ENCODE assay signal across 17 mouse cellular contexts in genomic region chr13:93070406-93070805, GRCm38 (mm10).
DNase-seq lines count a peak whose midpoint lies in the region; ATAC-seq and TF ChIP-seq lines count a peak whose summit lies in the region.
"Had no signal": no experiment of that assay in that cellular context is flagged by ENCODE, and none has a peak within 500 bp of the region (broad histone marks: within the 10 kb centered on the region; RNA-seq: fewer than 3 reads in every experiment).

No protein-coding gene starts in this region.

- H3K27me3 ChIP-seq in hindbrain, postnatal 0 days (ENCODE audit: insufficient read depth, low read length): no peaks in the 10 kb centered on the region
- H3K27me3 ChIP-seq: embryonic facial prominence, embryonic 12.5 days had no signal

- DNase-seq in cerebellum, postnatal 10 days: peak; percentile 49 to 55
- DNase-seq in cerebellum, adult 11-12 months: no peak
- DNase-seq in left cerebral cortex, postnatal 4 days: peak; percentile 44
- DNase-seq in left cerebral cortex, postnatal 10 days (ENCODE audit: extremely low spot score in 1 of 2, low spot score in 2 of 2): no peak
- DNase-seq in hindbrain, postnatal 0 days (ENCODE audit: low spot score): peak; percentile 17
- no peak for DNase-seq in MN1 (ENCODE audit: low spot score)
- DNase-seq in layer of hippocampus, adult 11-12 months (ENCODE audit: low spot score): no peak
- DNase-seq: adrenal gland, postnatal 36 days; cerebellum, adult 9-10 months; heart, adult 2 months; kidney, adult 8-10 months; kidney, postnatal 4 days; layer of hippocampus, postnatal 36 days; lung, embryonic 14.5 days; thymus, postnatal 4 days had no signal

- intact Hi-C loops in left cerebral cortex, postnatal 4 days (cut with DNase I): loop anchor here (10.0 kb wide), 1 partner anchor 86 kb away; no protein-coding TSS in a partner anchor
- intact Hi-C loops in left cerebral cortex, postnatal 10 days (cut with DNase I): no loop called here

- no peaks in the 10 kb centered on the region for H3K9me3 ChIP-seq in hindbrain, postnatal 0 days (ENCODE audit: low read length)
- H3K9me3 ChIP-seq: embryonic facial prominence, embryonic 12.5 days had no signal

- no peak for TF ChIP-seq CTCF in cortical plate, adult 2 months (IDR thresholded peaks at IDR 0.05; ENCODE audit: extremely low read depth, insufficient read depth, low read length)
- TF ChIP-seq CTCF in hindbrain, postnatal 0 days (IDR thresholded peaks at IDR 0.05; ENCODE audit: low read depth): no peak

- no peak overlapping the region for H3K4me2 ChIP-seq in hindbrain, postnatal 0 days (ENCODE audit: low read depth, low read length)
- H3K4me2 ChIP-seq: embryonic facial prominence, embryonic 12.5 days; lung, embryonic 14.5 days had no signal

- H3K4me3 ChIP-seq in cortical plate, adult 2 months (ENCODE audit: insufficient read depth, low read length): no peak overlapping the region
- no peak overlapping the region for H3K4me3 ChIP-seq in hindbrain, postnatal 0 days (ENCODE audit: low read length)
- H3K4me3 ChIP-seq: embryonic facial prominence, embryonic 12.5 days; heart, adult 2 months had no signal

- H3K9ac ChIP-seq in hindbrain, postnatal 0 days (replicated peaks; ENCODE audit: low read length): no peak overlapping the region
- H3K9ac ChIP-seq: embryonic facial prominence, embryonic 12.5 days; lung, embryonic 14.5 days had no signal

- TF ChIP-seq POLR2A in cortical plate, adult 2 months (IDR thresholded peaks at IDR 0.05; ENCODE audit: extremely low read depth, insufficient read depth, low read length): no peak

- WGBS in hindbrain, postnatal 0 days: 39% methylated on average over 8 of the region's 8 CpGs

- H3K27ac ChIP-seq in cortical plate, adult 2 months (ENCODE audit: insufficient read depth, low read length): 0 out of 2 replicates have a peak overlapping the region, but pooled peaks have one; percentile 9
- no peak overlapping the region for H3K27ac ChIP-seq in hindbrain, postnatal 0 days
- H3K27ac ChIP-seq: embryonic facial prominence, embryonic 12.5 days; heart, adult 2 months had no signal

- ATAC-seq in hindbrain, postnatal 0 days: no peak

- no peaks in the 10 kb centered on the region for H3K36me3 ChIP-seq in hindbrain, postnatal 0 days (ENCODE audit: insufficient read depth, low read length)
- H3K36me3 ChIP-seq: embryonic facial prominence, embryonic 12.5 days had no signal

- H3K4me1 ChIP-seq in cortical plate, adult 2 months (ENCODE audit: control insufficient read depth, insufficient read depth, low read length): peaks cover 2% of the 10 kb centered on the region; the same call in 1 of the 2 replicates
- peaks cover 10% of the 10 kb centered on the region; the same call in 1 of the 2 replicates for H3K4me1 ChIP-seq in hindbrain, postnatal 0 days (ENCODE audit: insufficient read depth, low read length)

Comparison
In these comparisons a context has a peak if more than half of its experiments do, and no peak if none do; other contexts are left out.
1. DNase-seq: peak in cerebellum, postnatal 10 days (2 of 2), left cerebral cortex, postnatal 4 days (single experiment) and hindbrain, postnatal 0 days (single experiment); none in cerebellum, adult 11-12 months (single experiment), left cerebral cortex, postnatal 10 days (0 of 2), MN1 (single experiment) and layer of hippocampus, adult 11-12 months (single experiment).